Mouse (Mus musculus) MEL (cell line): ENCODE results near the gene Ddx54.
A peak's percentile ranks its signal among the peaks of the same experiment; 100 is the strongest.

Source experiments
- CTCF ChIP-seq, 3 experiments: IDR thresholded peaks in 2 of 3; conservative IDR thresholded peaks in 1 of 3; 2 replicates each; pipeline ENCODE4 v1.5.1; 2011 to 2012; ENCODE audit warnings: low read length in 3 of 3, low read depth in 2 of 3, mild to moderate bottlenecking in 2 of 3, improper control_type of control experiment in 1 of 3, inconsistent platforms in 1 of 3, mixed read lengths in 1 of 3, moderate library complexity in 1 of 3; ENCODE audit not compliant: control insufficient read depth in 1 of 3, insufficient read depth in 1 of 3, poor library complexity in 1 of 3, severe bottlenecking in 1 of 3
- ETS1 ChIP-seq: IDR thresholded peaks from 2 replicates; pipeline ENCODE4 v1.6.1; 2012; ENCODE audit warnings: low read depth, mild to moderate bottlenecking, inconsistent platforms, low read length, improper control_type of control experiment, moderate library complexity
- JUND ChIP-seq: IDR thresholded peaks from 2 replicates; pipeline ENCODE4 v1.6.1; 2011; ENCODE audit warnings: low read depth, mild to moderate bottlenecking, improper control_type of control experiment, low read length
- MAX ChIP-seq: IDR thresholded peaks from 2 replicates; pipeline ENCODE4 v1.6.1; 2011; ENCODE audit warnings: low read length, improper control_type of control experiment
- POLR2A ChIP-seq, 2 experiments: IDR thresholded peaks; 2 replicates each; pipeline ENCODE4 v1.6.1; 2011 to 2012; ENCODE audit warnings: low read length in 2 of 2, mild to moderate bottlenecking in 2 of 2, control low read depth in 1 of 2, improper control_type of control experiment in 1 of 2, low read depth in 1 of 2, moderate library complexity in 1 of 2; ENCODE audit not compliant: control insufficient read depth in 1 of 2, insufficient read depth in 1 of 2, poor library complexity in 1 of 2
- TAL1 ChIP-seq: IDR thresholded peaks from 2 replicates; pipeline ENCODE4 v1.6.1; 2012; ENCODE audit warnings: mild to moderate bottlenecking, inconsistent platforms, low read length, moderate library complexity, mixed read lengths

- TF ChIP-seq POLR2A (IDR thresholded peaks at IDR 0.05; ENCODE audit: control insufficient read depth in 1 of 2, insufficient read depth in 1 of 2, low read depth in 1 of 2, low read length in 2 of 2, poor library complexity in 1 of 2) (no peak), ETS1 (no peak), MAX (no peak), CTCF (IDR thresholded peaks at IDR 0.05 in 2 of 3, conservative IDR thresholded peaks at IDR 0.05 in 1 of 3; ENCODE audit: control insufficient read depth in 1 of 3, insufficient read depth in 1 of 3, low read depth in 2 of 3, low read length in 3 of 3, poor library complexity in 1 of 3, severe bottlenecking in 1 of 3) (peak; percentile 67 to 88 (median 83)), TAL1 (no peak), JUND (no peak)
Measured at GRCm38 (mm10) chr5:120604839-120605238, 7.7 kb upstream of the Ddx54 start.
